Mouse (Mus musculus) 416B (cell line): ENCODE measurements around the gene Tbrg4.

Experiments
- DNase-seq: peaks from one replicate; pipeline ENCODE4 v3.0.0; 2011; ENCODE audit warnings: low read depth

Gene Tbrg4

DNA sequence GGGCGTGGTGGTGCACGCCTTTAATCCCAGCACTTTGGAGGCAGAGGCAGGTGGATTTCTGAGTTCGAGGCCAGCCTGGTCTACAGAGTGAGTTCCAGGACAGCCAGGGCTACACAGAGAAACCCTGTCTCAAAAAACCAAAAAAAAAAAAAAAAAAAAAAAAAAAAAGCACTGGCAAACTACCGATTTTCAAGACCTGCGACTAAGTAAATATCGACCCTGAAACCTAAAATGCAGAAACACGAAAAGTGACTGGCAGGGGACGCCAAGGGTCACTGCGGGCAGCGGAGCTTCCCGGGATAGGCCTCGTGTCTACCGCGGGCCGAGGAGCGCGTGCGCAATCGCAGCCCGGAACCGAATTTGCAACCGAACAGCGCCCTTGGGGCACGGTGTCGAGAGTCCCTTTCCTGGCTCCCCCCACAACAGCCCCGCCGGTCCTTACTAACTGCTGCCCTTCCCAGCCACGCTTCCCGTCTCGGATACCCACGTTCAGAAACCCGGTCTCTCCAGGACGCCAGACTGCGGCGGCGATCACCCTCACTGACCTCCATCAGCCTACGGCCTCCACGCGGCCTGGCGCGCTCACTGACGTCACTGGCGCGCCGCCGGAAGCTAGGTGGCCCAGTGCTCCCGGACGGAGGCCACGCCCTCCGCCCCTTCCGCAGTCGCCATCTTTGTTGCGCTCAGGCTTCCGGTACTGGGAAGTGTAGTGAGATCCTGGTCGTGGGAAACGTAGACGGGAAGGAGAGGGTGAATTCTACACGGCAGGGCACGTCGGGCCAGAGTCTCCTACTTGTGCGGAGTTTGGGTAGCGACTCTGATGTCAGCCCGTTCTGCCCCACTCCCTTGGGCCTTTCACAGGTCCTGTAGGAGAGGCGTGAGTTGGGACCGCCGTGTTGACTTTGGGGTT lies at the start of gene Tbrg4:
Gene Tbrg4, minus strand, starts transcription at position 590 of the 910 bp plus-strand sequence.
- peak; percentile 96 for DNase-seq

DNA sequence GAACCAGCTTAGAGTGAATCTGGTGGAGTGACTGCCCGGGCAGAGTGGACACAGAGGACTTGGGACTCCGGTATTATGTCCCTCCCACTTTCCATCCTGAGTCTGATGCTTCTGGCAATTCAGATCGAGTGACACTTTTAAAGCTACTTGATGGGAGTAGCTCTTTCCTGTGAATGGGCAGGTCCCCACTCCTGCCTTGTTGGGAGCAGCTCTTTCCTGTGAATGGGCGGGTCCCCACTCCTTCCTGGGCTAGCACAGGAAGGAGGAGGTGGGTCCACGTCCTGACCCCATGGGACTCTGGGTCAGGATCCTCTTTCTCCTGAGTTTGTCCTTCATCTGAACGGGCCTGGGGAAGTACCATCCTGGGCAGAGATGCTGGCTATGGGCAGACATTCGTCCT lies 49.5 kb upstream of the Tbrg4 start:
- no peak for DNase-seq

DNA sequence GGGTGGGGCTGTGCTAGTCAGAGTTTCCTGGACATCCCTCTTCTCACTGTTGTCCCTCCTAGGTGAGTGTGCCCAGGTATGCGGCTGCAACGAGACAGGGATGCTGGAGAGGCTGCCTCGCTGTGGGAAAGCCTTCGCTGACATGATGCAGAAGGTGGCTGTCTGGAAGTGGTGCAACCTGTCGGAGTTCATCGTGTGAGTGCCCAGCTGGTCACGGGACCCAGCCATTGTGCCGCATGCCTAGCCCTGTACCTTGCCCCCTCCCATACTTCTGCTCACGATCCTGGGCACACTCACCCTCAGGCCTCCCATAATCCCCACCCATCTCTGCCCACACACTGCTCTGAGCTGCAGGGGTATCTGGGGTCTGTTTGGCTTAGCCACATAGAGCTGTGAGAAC lies 48.8 kb upstream of the Tbrg4 start:
- no peak for DNase-seq

DNA sequence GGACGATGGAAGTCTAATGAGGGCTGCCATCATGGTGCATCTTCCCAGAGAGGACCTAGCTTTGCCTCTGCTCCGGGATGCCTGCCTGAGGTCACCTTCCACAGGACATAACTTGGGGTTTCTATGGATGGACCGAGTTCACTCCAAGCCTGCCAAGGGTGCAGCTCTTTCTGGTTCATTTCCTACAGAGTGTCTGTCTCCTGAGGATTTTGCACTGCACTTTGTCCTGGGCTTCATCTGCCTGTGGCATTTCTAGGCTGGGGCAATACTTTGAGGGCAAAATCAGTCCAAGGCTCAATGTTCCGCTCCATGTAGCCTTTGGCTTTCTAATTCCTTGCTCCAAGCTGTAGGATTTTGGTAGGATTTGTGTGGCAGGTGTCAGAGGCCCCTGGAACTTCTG lies 45.0 kb upstream of the Tbrg4 start:
- DNase-seq = no peak

DNA sequence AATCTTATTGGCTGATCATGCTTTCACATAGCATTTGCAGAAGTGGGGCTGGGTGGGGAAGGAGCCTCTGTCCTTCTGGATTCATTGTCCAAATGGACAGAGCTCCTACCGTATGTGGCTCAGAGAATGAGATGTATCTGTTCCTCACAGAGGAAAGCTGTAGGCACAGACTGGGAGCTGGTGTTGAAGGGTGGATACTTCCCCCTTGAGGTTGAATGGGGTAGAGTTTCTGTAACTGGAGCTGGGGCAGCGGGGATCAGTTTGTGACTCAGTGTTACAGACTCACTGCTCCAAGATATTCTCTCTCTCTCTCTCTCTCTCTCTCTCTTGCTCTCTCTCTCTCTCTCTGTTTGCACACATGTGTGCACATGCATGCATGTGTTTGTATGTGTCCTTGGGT lies 44.2 kb upstream of the Tbrg4 start:
- peak; percentile 31 for DNase-seq

DNA sequence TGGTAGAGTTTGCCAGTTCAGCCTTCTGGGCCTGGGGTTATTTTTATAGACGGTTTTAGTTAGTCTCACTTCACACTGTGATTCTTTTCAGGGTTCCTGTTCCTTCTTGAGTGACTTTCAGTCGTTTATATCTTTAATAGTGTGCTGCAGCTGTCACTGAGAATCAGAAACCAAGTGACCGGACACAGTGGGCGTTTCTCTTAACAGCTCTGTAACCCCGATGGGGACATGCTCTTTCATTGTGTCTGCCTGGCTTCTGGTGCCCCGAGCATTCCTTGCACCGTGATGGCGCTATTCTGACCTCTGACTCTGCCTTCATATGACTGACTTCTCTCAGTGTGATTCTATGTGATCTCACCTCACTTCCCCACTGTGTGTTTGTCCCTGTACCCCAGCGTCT lies 43.2 kb upstream of the Tbrg4 start:
- DNase-seq = no peak

DNA sequence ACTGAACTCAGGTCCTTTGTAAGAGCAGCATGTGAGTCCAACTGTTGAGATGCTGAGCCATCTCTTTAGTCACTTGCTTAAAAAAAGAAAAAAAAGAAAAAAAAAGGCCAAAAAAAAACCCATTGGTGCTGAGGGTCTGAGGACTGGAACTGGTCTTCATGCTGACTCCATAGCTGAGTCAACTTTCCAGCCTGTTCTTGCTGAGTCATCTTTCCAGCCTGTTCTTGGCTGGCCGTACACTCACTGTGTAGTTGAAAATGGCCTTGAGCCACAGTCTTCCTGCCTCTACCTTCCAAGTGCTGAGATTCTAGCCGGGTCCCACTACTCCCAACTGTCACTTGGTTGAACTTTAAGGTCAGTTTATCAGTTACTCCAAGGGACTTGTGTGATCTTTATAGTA lies 40.8 kb upstream of the Tbrg4 start:
- peak; percentile 40 for DNase-seq

- DNase-seq = no peak
These were observed 35.3 kb upstream of the Tbrg4 start for GRCm38 (mm10) chr11:6661206-6661605.

- DNase-seq = no peak
These were observed 32.4 kb upstream of the Tbrg4 start, which contains the start of gene Ramp3 for GRCm38 (mm10) chr11:6658271-6658670. Gene Ramp3 (plus strand): TSS chr11:6658521.

GRCm38 (mm10) chr11:6654903-6655302 lies 29.0 kb upstream of the Tbrg4 start:
- DNase-seq = peak; percentile 91

- DNase-seq = peak; percentile 38
These were observed 27.1 kb upstream of the Tbrg4 start for GRCm38 (mm10) chr11:6652978-6653377.

- no peak for DNase-seq
These were observed 24.7 kb upstream of the Tbrg4 start for GRCm38 (mm10) chr11:6650519-6650918.

DNA sequence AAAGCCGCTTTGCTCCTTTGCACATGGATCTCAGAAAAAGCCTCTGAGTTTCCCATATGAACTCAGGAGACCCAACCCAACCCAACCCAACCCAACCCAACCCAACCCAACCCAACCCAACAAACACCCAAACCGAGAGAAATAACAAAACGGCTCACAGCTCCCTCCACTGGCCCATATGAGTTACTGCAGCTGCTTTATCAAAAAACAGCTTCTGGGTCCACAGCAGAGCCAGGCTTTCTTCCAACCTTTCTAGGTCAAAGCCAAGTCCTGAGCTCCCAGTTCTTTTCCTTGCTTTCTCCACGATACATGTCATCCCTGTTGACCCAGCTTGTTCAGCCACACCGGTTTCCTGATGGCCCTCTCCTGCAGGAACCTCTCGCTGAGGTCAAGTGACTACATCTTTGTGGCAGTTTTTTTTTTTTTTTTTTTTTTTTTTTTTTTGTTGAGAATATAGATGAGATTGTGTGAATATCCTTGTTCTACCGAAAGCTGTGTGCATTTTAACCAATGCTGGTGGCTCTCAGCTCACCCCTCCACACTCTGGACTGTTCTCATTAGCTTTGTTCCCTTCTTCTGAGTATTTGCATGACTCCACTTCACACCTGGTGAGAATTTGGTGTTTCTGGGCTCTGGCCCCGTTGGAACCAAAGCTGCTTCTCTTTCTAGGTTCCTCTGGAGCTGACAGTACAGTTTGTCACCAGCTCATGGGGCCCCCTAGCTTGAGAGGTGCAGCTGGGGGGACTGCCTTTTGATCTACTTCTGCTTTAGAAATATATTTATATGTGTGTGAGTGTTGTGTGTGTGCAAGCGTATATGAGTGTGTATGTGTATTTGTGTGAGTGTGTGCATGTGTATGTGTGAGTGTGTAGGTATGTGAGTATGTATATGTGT lies 22.2 kb upstream of the Tbrg4 start:
- DNase-seq = peak; percentile 33

GRCm38 (mm10) chr11:6644566-6644965 lies 18.7 kb upstream of the Tbrg4 start:
- DNase-seq = no peak

GRCm38 (mm10) chr11:6639072-6639471 lies 13.2 kb upstream of the Tbrg4 start:
- no peak for DNase-seq

DNA sequence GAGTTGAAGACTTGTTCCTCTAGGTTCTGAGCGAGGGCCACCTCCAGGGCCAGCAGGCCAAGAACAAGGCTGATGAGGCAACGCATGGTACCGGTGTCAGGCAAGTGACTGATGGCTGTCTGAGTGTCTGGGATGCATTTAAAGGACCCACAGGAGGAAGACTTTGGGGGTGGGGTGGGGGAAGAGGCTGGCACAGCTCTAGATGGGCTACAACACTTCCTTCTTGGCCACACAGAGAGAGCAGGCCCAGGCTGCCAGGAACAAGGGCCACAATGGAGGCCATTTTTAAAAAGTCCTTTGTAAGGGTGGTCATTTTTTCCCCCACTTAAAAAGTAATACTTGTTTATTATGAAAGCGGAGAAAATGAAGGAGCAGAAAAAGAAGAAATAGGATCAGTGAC lies 12.7 kb upstream of the Tbrg4 start, which contains the start of gene Wap:
Gene Wap, minus strand, starts transcription at position 101 of the 400 bp plus-strand sequence.
- no peak for DNase-seq

- peak; percentile 39 for DNase-seq
These were observed 10.3 kb upstream of the Tbrg4 start for GRCm38 (mm10) chr11:6636150-6636549.

- DNase-seq = peak; percentile 79
These were observed 3.8 kb upstream of the Tbrg4 start for GRCm38 (mm10) chr11:6629655-6630054.

- DNase-seq = peak; percentile 86
These were observed 2.7 kb upstream of the Tbrg4 start for GRCm38 (mm10) chr11:6628568-6628967.

GRCm38 (mm10) chr11:6627731-6628130 lies 1.9 kb upstream of the Tbrg4 start:
- DNase-seq = peak; percentile 96

GRCm38 (mm10) chr11:6626388-6626772 lies 513 bp upstream of the Tbrg4 start:
- DNase-seq = no peak

- DNase-seq = peak; percentile 28
These were observed 1.1 kb downstream of the Tbrg4 start for GRCm38 (mm10) chr11:6624619-6625382.
